Mouse (Mus musculus) erythroblast, embryonic 14.5 days (primary cell): ENCODE measurements around the gene Stx4a.

ENCODE experiments used
- GATA1 ChIP-seq: IDR thresholded peaks from 2 replicates; pipeline ENCODE4 v1.6.1; 2012; ENCODE audit warnings: low read length, inconsistent platforms, mixed read lengths
- TAL1 ChIP-seq: IDR thresholded peaks from 3 replicates; pipeline ENCODE4 v1.6.1; 2012; ENCODE audit warnings: low read length, inconsistent platforms, mixed read lengths

DNA sequence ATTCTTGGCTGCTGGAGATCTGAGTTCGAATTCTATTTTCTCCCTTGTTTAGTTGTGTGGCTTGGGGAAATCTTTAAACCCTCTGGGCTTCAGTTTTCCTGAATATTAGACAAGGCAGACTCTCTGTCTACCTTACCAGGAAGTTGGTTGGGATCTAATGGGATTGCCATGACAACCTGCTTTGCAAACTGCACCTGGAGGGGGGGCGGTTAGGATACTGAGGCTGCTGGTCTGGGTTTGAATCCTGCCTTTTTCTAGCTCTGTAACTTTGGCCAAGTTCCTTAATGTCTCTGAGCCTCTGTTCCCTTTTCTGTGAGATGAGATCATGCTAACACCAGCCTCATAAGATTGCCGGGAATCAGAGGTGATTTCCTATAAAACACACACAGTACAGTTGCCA is 1.6 kb upstream of the Stx4a start:
- TF ChIP-seq GATA1 (no peak), TAL1 (no peak)
